Mouse (Mus musculus): Measurements from ENCODE around the gene Ss18l1. TPM values are rescaled to one million over a fixed set of nuclear protein-coding genes. Genes with fewer than 3 reads are reported as not detected.

Gene Ss18l1
- polyA plus RNA-seq, 1 experiment from 2014 or later, result 61.4 TPM

- no peak overlapping the region for H3K9ac ChIP-seq (replicated peaks; ENCODE audit: low read length)
- no peak overlapping the region for H3K4me2 ChIP-seq (ENCODE audit: low read length)
- H3K4me1 ChIP-seq (ENCODE audit: control insufficient read depth, insufficient read depth, low read length), result peaks cover 42% of the 10 kb centered on the region
- no peaks in the 10 kb centered on the region for H3K9me3 ChIP-seq (ENCODE audit: control insufficient read depth, low read length)
- ATAC-seq (ENCODE audit: low FRiP score, low TSS enrichment), result no peak
- H3K4me3 ChIP-seq (replicated peaks; ENCODE audit: low read depth, low read length), result no peak overlapping the region
- H3K27me3 ChIP-seq (ENCODE audit: control insufficient read depth, insufficient read depth, low read length), result no peaks in the 10 kb centered on the region
- peak overlapping the region; percentile 9; the same call in 1 of the 2 replicates for H3K27ac ChIP-seq (replicated peaks; ENCODE audit: low read depth, low read length)
- WGBS, result 32% methylated on average over 6 of the region's 6 CpGs
- DNase-seq, result peak; percentile 67
- H3K36me3 ChIP-seq (ENCODE audit: control insufficient read depth, insufficient read depth, low read length), result no peaks in the 10 kb centered on the region
Measured at GRCm38 (mm10) chr2:180115279-180115678, 73.0 kb downstream of the Ss18l1 start.

- no peak for DNase-seq
- no peaks in the 10 kb centered on the region for H3K36me3 ChIP-seq (ENCODE audit: control insufficient read depth, insufficient read depth, low read length)
- no peak overlapping the region for H3K4me2 ChIP-seq (ENCODE audit: low read length)
- 81% methylated on average over 10 of the region's 10 CpGs for WGBS
- no peak overlapping the region for H3K4me3 ChIP-seq (replicated peaks; ENCODE audit: low read depth, low read length)
- peaks cover 49% of the 10 kb centered on the region for H3K4me1 ChIP-seq (ENCODE audit: control insufficient read depth, insufficient read depth, low read length)
- H3K27ac ChIP-seq (replicated peaks; ENCODE audit: low read depth, low read length), result no peak overlapping the region
- ATAC-seq (ENCODE audit: low FRiP score, low TSS enrichment), result no peak
- H3K9me3 ChIP-seq (ENCODE audit: control insufficient read depth, low read length), result no peaks in the 10 kb centered on the region
- H3K27me3 ChIP-seq (ENCODE audit: control insufficient read depth, insufficient read depth, low read length), result no peaks in the 10 kb centered on the region
- no peak overlapping the region for H3K9ac ChIP-seq (replicated peaks; ENCODE audit: low read length)
Measured at GRCm38 (mm10) chr2:180116081-180116493, 73.8 kb downstream of the Ss18l1 start.

- Histone ChIP-seq H3K9me3 (ENCODE audit: control insufficient read depth, low read length) (no peaks in the 10 kb centered on the region), H3K27me3 (ENCODE audit: control insufficient read depth, insufficient read depth, low read length) (no peaks in the 10 kb centered on the region), H3K4me2 (ENCODE audit: low read length) (peak overlapping the region; percentile 69), H3K9ac (replicated peaks; ENCODE audit: low read length) (no peak overlapping the region), H3K36me3 (ENCODE audit: control insufficient read depth, insufficient read depth, low read length) (no peaks in the 10 kb centered on the region), H3K4me3 (replicated peaks; ENCODE audit: low read depth, low read length) (no peak overlapping the region), H3K4me1 (ENCODE audit: control insufficient read depth, insufficient read depth, low read length) (peaks cover 49% of the 10 kb centered on the region), H3K27ac (replicated peaks; ENCODE audit: low read depth, low read length) (peak overlapping the region; percentile 80)
- ATAC-seq (ENCODE audit: low FRiP score, low TSS enrichment) (no peak), DNase-seq (no peak)
- 67% methylated on average over 8 of the region's 8 CpGs for WGBS
Measured at GRCm38 (mm10) chr2:180116741-180117484, 74.6 kb downstream of the Ss18l1 start.

GRCm38 (mm10) chr2:180117485-180118194, 75.3 kb downstream of the Ss18l1 start:
- H3K4me3 ChIP-seq (replicated peaks; ENCODE audit: low read depth, low read length), result no peak overlapping the region
- peak overlapping the region; percentile 69 for H3K4me2 ChIP-seq (ENCODE audit: low read length)
- peak; percentile 46 for ATAC-seq (ENCODE audit: low FRiP score, low TSS enrichment)
- H3K36me3 ChIP-seq (ENCODE audit: control insufficient read depth, insufficient read depth, low read length), result no peaks in the 10 kb centered on the region
- H3K27me3 ChIP-seq (ENCODE audit: control insufficient read depth, insufficient read depth, low read length), result no peaks in the 10 kb centered on the region
- H3K9me3 ChIP-seq (ENCODE audit: control insufficient read depth, low read length), result no peaks in the 10 kb centered on the region
- WGBS, result 5% methylated on average over 13 of the region's 13 CpGs
- peak overlapping the region; percentile 80 for H3K27ac ChIP-seq (replicated peaks; ENCODE audit: low read depth, low read length)
- H3K9ac ChIP-seq (replicated peaks; ENCODE audit: low read length), result peak overlapping the region; percentile 16; the same call in 1 of the 2 replicates
- H3K4me1 ChIP-seq (ENCODE audit: control insufficient read depth, insufficient read depth, low read length), result peaks cover 49% of the 10 kb centered on the region
- peak; percentile 88 for DNase-seq

- peak; percentile 96 for ATAC-seq (ENCODE audit: low FRiP score, low TSS enrichment)
- Histone ChIP-seq H3K4me1 (ENCODE audit: control insufficient read depth, insufficient read depth, low read length) (peaks cover 49% of the 10 kb centered on the region), H3K36me3 (ENCODE audit: control insufficient read depth, insufficient read depth, low read length) (0 out of 2 replicates have a peak, but pooled peaks cover 3% of the 10 kb centered on the region), H3K9me3 (ENCODE audit: control insufficient read depth, low read length) (no peaks in the 10 kb centered on the region), H3K27ac (replicated peaks; ENCODE audit: low read depth, low read length) (peak within 1 kb of the TSS; percentile 80), H3K27me3 (ENCODE audit: control insufficient read depth, insufficient read depth, low read length) (no peaks in the 10 kb centered on the region), H3K4me3 (replicated peaks; ENCODE audit: low read depth, low read length) (peak within 1 kb of the TSS; percentile 85), H3K9ac (replicated peaks; ENCODE audit: low read length) (peak within 1 kb of the TSS; percentile 83), H3K4me2 (ENCODE audit: low read length) (peak within 1 kb of the TSS; percentile 95)
- DNase-seq, result peak; percentile 99
- under 1% methylated on average over 55 of the region's 55 CpGs for WGBS
Measured at GRCm38 (mm10) chr2:180118661-180119438, 76.5 kb downstream of the Ss18l1 start, which contains the start of gene Osbpl2. Gene Osbpl2, plus strand, starts transcription at chr2:180119306.

Other genes with a start within 250 kb of the Ss18l1 start
- gene Taf4, start 65.9 kb upstream of the Ss18l1 start, polyA plus RNA-seq (2014; fragmentation: Nextera tagmentation; extraction: Ambion mirVana), result 5.4 and 5.9 TPM in 2 replicates
- 21.2 and 35.9 TPM in 2 replicates for gene Lsm14b, start 17.5 kb upstream of the Ss18l1 start, polyA plus RNA-seq (2014; fragmentation: Nextera tagmentation; extraction: Ambion mirVana)
- 579 and 610 TPM in 2 replicates for gene Psma7, start 76 bp upstream of the Ss18l1 start, polyA plus RNA-seq (2014; fragmentation: Nextera tagmentation; extraction: Ambion mirVana)
- gene Mtg2, start 28.1 kb downstream of the Ss18l1 start, polyA plus RNA-seq (2014; fragmentation: Nextera tagmentation; extraction: Ambion mirVana), result 32.2 and 35.4 TPM in 2 replicates
- 2.7 and 3.8 TPM in 2 replicates for gene Hrh3, start 62.0 kb downstream of the Ss18l1 start, polyA plus RNA-seq (2014; fragmentation: Nextera tagmentation; extraction: Ambion mirVana)
- gene Osbpl2, start 76.8 kb downstream of the Ss18l1 start, polyA plus RNA-seq (2014; fragmentation: Nextera tagmentation; extraction: Ambion mirVana), result 67.2 and 76.6 TPM in 2 replicates
- gene Adrm1, start 129.0 kb downstream of the Ss18l1 start, polyA plus RNA-seq (2014; fragmentation: Nextera tagmentation; extraction: Ambion mirVana), result 158 and 179 TPM in 2 replicates
- gene Lama5, start 183.3 kb downstream of the Ss18l1 start, polyA plus RNA-seq (2014; fragmentation: Nextera tagmentation; extraction: Ambion mirVana), result 1.2 and 1.8 TPM in 2 replicates
- gene Rps21, start 214.9 kb downstream of the Ss18l1 start, polyA plus RNA-seq (2014; fragmentation: Nextera tagmentation; extraction: Ambion mirVana), result 409 and 512 TPM in 2 replicates
- gene Cables2, start 231.0 kb downstream of the Ss18l1 start, polyA plus RNA-seq (2014; fragmentation: Nextera tagmentation; extraction: Ambion mirVana), result 32.0 and 37.5 TPM in 2 replicates
- gene Rbbp8nl, start 247.4 kb downstream of the Ss18l1 start, polyA plus RNA-seq (2014; fragmentation: Nextera tagmentation; extraction: Ambion mirVana), result not detected in 2 replicates